Mouse (Mus musculus): Measurements from ENCODE around the gene Pprc1. TPM values are rescaled to one million over a fixed set of nuclear protein-coding genes. Genes with fewer than 3 reads are reported as not detected.
A peak's percentile ranks its signal among the peaks of the same experiment; 100 is the strongest.

The Pprc1 gene
- polyA plus RNA-seq, 1 experiment, result 51.5 TPM

GRCm38 (mm10) chr19:46043380-46043779 lies 1.3 kb upstream of the Pprc1 start:
- WGBS, result 45% methylated on average over 7 of the region's 7 CpGs
- no peak overlapping the region for H3K4me3 ChIP-seq (replicated peaks; ENCODE audit: control insufficient read depth, low read depth, low read length)
- TF ChIP-seq CTCF (IDR thresholded peaks at IDR 0.05; ENCODE audit: control insufficient read depth, insufficient read depth, low read length) (no peak), POLR2A (IDR thresholded peaks at IDR 0.05; ENCODE audit: borderline replicate concordance, control insufficient read depth, low read depth, low read length) (no peak)
- H3K27ac ChIP-seq (ENCODE audit: control insufficient read depth, insufficient read depth, low read depth, low read length, poor library complexity), result no peak overlapping the region
- H3K4me1 ChIP-seq (ENCODE audit: control insufficient read depth, insufficient read depth, low read length), result peaks cover 11% of the 10 kb centered on the region

- Histone ChIP-seq H3K27ac (ENCODE audit: control insufficient read depth, insufficient read depth, low read depth, low read length, poor library complexity) (peak within 1 kb of the TSS; percentile 79), H3K4me1 (ENCODE audit: control insufficient read depth, insufficient read depth, low read length) (peaks cover 8% of the 10 kb centered on the region), H3K4me3 (replicated peaks; ENCODE audit: control insufficient read depth, low read depth, low read length) (peak within 1 kb of the TSS; percentile 97)
- WGBS, result under 1% methylated on average over 84 of the region's 84 CpGs
- peak; percentile 67 for TF ChIP-seq POLR2A (IDR thresholded peaks at IDR 0.05; ENCODE audit: borderline replicate concordance, control insufficient read depth, low read depth, low read length)
- no peak for TF ChIP-seq CTCF (IDR thresholded peaks at IDR 0.05; ENCODE audit: control insufficient read depth, insufficient read depth, low read length)
These were observed 458 bp downstream of the Pprc1 start, which contains the start of gene Ldb1 for GRCm38 (mm10) chr19:46044993-46045695. Gene Ldb1, minus strand, starts transcription at chr19:46045214.

DNA sequence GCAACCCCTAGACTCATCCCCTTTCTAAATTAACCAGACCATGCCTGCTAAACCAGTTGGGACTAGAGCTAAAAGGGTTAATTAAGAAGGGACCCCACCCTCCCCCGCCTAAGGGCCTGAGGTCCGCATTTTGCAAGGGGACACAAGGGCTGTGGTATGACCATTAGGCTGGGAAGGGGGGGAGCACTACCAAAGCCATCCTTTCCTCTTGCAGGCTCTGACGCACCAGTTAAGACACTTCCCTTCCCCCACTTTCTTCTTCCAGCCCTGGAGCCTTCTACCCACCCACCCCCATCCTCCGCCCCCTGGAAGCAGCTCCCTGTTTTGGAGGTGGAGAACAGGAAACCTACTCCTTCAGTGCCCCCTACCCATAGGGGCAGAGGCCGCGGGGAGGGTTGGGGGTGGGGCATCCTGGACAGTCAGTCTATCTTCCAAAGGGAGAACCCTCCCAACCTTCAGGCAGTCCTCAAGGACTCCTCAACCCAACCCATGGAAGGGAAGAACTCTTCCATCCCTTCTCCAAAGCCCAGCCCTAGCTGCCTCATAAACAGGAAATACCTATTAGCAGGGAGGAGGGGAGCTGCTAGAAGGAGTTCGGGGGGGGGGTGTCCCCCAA lies 1.1 kb downstream of the Pprc1 start:
- Histone ChIP-seq H3K4me1 (ENCODE audit: control insufficient read depth, insufficient read depth, low read length) (peaks cover 6% of the 10 kb centered on the region), H3K27ac (ENCODE audit: control insufficient read depth, insufficient read depth, low read depth, low read length, poor library complexity) (peak overlapping the region; percentile 79), H3K4me3 (replicated peaks; ENCODE audit: control insufficient read depth, low read depth, low read length) (peak overlapping the region; percentile 97)
- 2% methylated on average over 7 of the region's 7 CpGs for WGBS
- no peak for TF ChIP-seq CTCF (IDR thresholded peaks at IDR 0.05; ENCODE audit: control insufficient read depth, insufficient read depth, low read length)
- TF ChIP-seq POLR2A (IDR thresholded peaks at IDR 0.05; ENCODE audit: borderline replicate concordance, control insufficient read depth, low read depth, low read length), result no peak

DNA sequence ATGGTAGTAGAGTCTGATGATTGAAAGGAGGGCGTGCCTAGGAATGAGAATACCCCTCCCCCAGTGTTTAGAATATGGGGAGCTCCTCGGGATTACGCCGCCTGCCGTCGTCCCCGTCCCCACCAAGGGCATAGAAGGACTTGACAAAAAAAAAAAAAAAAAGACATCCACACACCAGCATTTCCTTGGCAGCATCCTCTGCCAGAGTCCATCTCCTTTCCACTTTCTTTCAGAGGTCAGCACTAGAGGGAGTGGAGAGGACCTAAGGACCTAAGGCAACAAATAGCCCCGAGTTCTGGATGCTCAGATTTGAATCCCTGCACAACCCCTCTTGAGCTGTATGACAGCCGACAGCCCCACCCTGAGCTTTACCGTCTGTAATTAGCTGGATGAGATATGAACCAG lies 1.9 kb downstream of the Pprc1 start:
- no peak overlapping the region for H3K27ac ChIP-seq (ENCODE audit: control insufficient read depth, insufficient read depth, low read depth, low read length, poor library complexity)
- no peak overlapping the region for H3K4me3 ChIP-seq (replicated peaks; ENCODE audit: control insufficient read depth, low read depth, low read length)
- TF ChIP-seq POLR2A (IDR thresholded peaks at IDR 0.05; ENCODE audit: borderline replicate concordance, control insufficient read depth, low read depth, low read length), result no peak
- no peak for TF ChIP-seq CTCF (IDR thresholded peaks at IDR 0.05; ENCODE audit: control insufficient read depth, insufficient read depth, low read length)
- H3K4me1 ChIP-seq (ENCODE audit: control insufficient read depth, insufficient read depth, low read length), result peaks cover 5% of the 10 kb centered on the region
- WGBS, result 25% methylated on average over 10 of the region's 10 CpGs

DNA sequence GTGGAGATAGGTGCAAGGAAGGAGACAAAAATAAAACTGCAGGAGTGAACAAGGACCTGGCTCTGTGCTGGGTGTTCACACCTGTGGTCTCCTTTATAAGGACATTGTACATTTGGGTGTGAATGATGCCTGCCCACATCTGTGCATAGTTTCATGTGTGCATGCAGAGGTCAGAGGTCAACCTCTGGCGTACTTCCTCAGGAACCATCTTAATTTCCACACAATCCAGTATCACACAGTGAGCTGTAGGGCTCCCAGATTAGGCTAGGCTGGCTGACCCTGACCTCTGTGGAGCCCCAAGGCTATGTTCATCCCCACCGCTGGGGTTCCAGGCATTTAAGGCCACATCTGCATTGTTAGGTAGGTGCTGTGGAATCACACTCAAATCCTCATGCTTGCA lies 2.7 kb downstream of the Pprc1 start:
- 93% methylated on average over 2 of the region's 2 CpGs for WGBS
- H3K4me3 ChIP-seq (replicated peaks; ENCODE audit: control insufficient read depth, low read depth, low read length), result no peak overlapping the region
- H3K27ac ChIP-seq (ENCODE audit: control insufficient read depth, insufficient read depth, low read depth, low read length, poor library complexity), result no peak overlapping the region
- no peak for TF ChIP-seq CTCF (IDR thresholded peaks at IDR 0.05; ENCODE audit: control insufficient read depth, insufficient read depth, low read length)
- TF ChIP-seq POLR2A (IDR thresholded peaks at IDR 0.05; ENCODE audit: borderline replicate concordance, control insufficient read depth, low read depth, low read length), result no peak
- H3K4me1 ChIP-seq (ENCODE audit: control insufficient read depth, insufficient read depth, low read length), result peaks cover 2% of the 10 kb centered on the region

DNA sequence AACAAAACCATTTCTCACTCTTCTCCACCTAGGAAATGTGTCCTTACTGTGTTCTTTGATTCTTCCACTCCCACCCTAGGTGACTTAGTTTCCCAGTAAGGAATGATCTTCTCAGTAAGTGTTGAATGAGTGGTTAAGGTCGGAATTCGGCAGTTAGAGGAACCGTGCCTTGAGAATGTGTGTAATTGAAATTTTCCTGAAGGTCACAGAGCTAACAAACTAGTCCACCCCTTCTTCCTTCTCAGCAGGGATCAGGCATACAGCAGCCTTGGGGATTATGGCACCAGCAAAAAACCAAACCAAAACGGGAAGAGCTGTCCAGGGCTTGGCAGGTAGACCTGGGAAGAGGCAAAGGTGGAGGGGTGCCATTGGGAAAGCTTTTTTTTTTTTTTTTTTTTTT lies 4.4 kb downstream of the Pprc1 start:
- H3K4me3 ChIP-seq (replicated peaks; ENCODE audit: control insufficient read depth, low read depth, low read length), result no peak overlapping the region
- peaks cover 1% of the 10 kb centered on the region; the same call in 1 of the 2 replicates for H3K4me1 ChIP-seq (ENCODE audit: control insufficient read depth, insufficient read depth, low read length)
- H3K27ac ChIP-seq (ENCODE audit: control insufficient read depth, insufficient read depth, low read depth, low read length, poor library complexity), result no peak overlapping the region
- WGBS, result 70% methylated on average over 4 of the region's 4 CpGs
- TF ChIP-seq POLR2A (IDR thresholded peaks at IDR 0.05; ENCODE audit: borderline replicate concordance, control insufficient read depth, low read depth, low read length), result no peak
- no peak for TF ChIP-seq CTCF (IDR thresholded peaks at IDR 0.05; ENCODE audit: control insufficient read depth, insufficient read depth, low read length)

GRCm38 (mm10) chr19:46050462-46050861 lies 5.8 kb downstream of the Pprc1 start:
- Histone ChIP-seq H3K27ac (ENCODE audit: control insufficient read depth, insufficient read depth, low read depth, low read length, poor library complexity) (peak overlapping the region; percentile 12; the same call in 1 of the 2 replicates), H3K4me1 (ENCODE audit: control insufficient read depth, insufficient read depth, low read length) (peaks cover 1% of the 10 kb centered on the region; the same call in 1 of the 2 replicates), H3K4me3 (replicated peaks; ENCODE audit: control insufficient read depth, low read depth, low read length) (no peak overlapping the region)
- 11% methylated on average over 2 of the region's 2 CpGs for WGBS
- no peak for TF ChIP-seq CTCF (IDR thresholded peaks at IDR 0.05; ENCODE audit: control insufficient read depth, insufficient read depth, low read length)
- TF ChIP-seq POLR2A (IDR thresholded peaks at IDR 0.05; ENCODE audit: borderline replicate concordance, control insufficient read depth, low read depth, low read length), result no peak

DNA sequence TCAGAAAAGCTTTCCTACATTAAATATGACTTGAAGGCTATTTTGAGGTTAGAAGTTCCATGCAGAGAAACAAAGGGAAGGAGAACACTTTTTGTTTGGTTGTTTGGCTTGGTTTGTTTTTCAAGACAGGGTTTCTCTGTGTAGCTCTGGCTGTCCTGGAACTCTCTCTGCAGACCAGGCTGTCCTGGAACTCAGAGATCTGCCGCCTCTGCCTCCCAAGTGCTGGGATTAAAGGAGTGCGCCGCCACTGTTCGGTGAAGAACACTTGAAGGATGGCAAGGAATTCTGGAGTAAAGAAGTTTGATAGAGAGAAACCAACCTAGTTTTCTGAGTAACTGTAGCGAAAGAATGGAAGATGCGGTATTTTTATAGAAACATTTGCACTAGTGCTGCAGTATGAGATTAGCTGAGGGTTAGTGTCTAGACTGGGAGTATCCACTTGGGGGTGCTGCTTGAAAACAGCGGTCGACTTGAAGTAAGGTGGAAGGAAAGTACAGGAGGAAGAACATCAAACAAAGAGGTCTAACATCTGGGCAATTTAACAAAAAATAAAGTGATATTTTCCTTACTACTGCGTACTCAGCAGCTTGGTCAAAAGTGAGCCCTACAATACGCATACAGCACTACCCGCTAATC lies 11.2 kb downstream of the Pprc1 start:
- Histone ChIP-seq H3K4me1 (ENCODE audit: control insufficient read depth, insufficient read depth, low read length) (no peaks in the 10 kb centered on the region; the same call in 1 of the 2 replicates), H3K27ac (ENCODE audit: control insufficient read depth, insufficient read depth, low read depth, low read length, poor library complexity) (no peak overlapping the region), H3K4me3 (replicated peaks; ENCODE audit: control insufficient read depth, low read depth, low read length) (peak overlapping the region; percentile 85)
- TF ChIP-seq POLR2A (IDR thresholded peaks at IDR 0.05; ENCODE audit: borderline replicate concordance, control insufficient read depth, low read depth, low read length) (no peak), CTCF (IDR thresholded peaks at IDR 0.05; ENCODE audit: control insufficient read depth, insufficient read depth, low read length) (no peak)
- WGBS, result 4% methylated on average over 11 of the region's 11 CpGs
